ENCODE assay signal across 13 mouse cellular contexts in genomic region chr16:57550817-57551216, GRCm38 (mm10). TPM values are rescaled to one million over a fixed set of nuclear protein-coding genes. Genes with fewer than 3 reads are reported as not detected.
DNase-seq lines count a peak whose midpoint lies in the region; ATAC-seq and TF ChIP-seq lines count a peak whose summit lies in the region.
"Had no signal": no experiment of that assay in that cellular context is flagged by ENCODE, and none has a peak within 500 bp of the region (broad histone marks: within the 10 kb centered on the region; RNA-seq: fewer than 3 reads in every experiment).

No protein-coding gene starts in this region.

- H3K27me3 ChIP-seq in heart, embryonic 12.5 days (replicated peaks), result no peaks in the 10 kb centered on the region
- no peaks in the 10 kb centered on the region for H3K27me3 ChIP-seq in lung, embryonic 16.5 days (ENCODE audit: control insufficient read depth, insufficient read depth, low read depth, low read length)
- no peaks in the 10 kb centered on the region for H3K27me3 ChIP-seq in heart, embryonic 16.5 days (ENCODE audit: control insufficient read depth, insufficient read depth, low read length)

- no peak for TF ChIP-seq POLR2A in olfactory bulb, adult 2 months (IDR thresholded peaks at IDR 0.05; ENCODE audit: insufficient read depth, low read depth, low read length)

- no peak for ATAC-seq in heart, embryonic 12.5 days (ENCODE audit: insufficient number of reproducible peaks, low FRiP score)
- ATAC-seq in lung, embryonic 16.5 days (ENCODE audit: low read depth), result no peak
- no peak for ATAC-seq in heart, embryonic 16.5 days (replicated peaks; ENCODE audit: extremely low read depth, insufficient read depth, low FRiP score)
- ATAC-seq: forebrain, embryonic 14.5 days had no signal

- 43% methylated on average over 2 of the region's 2 CpGs for WGBS in heart, embryonic 12.5 days
- WGBS in lung, embryonic 16.5 days, result 46% methylated on average over 2 of the region's 2 CpGs
- WGBS in heart, embryonic 16.5 days, result 40% methylated on average over 2 of the region's 2 CpGs
- 33% methylated on average over 2 of the region's 2 CpGs for WGBS in olfactory bulb, adult 2 months

- H3K4me1 ChIP-seq in heart, embryonic 12.5 days (replicated peaks), result peaks cover 44% of the 10 kb centered on the region
- H3K4me1 ChIP-seq in lung, embryonic 16.5 days (replicated peaks; ENCODE audit: control insufficient read depth, insufficient read depth, low read length), result peaks cover 5% of the 10 kb centered on the region
- peaks cover 24% of the 10 kb centered on the region for H3K4me1 ChIP-seq in heart, embryonic 16.5 days (ENCODE audit: control insufficient read depth, insufficient read depth, low read length)
- peaks cover 5% of the 10 kb centered on the region; the same call in 1 of the 2 replicates for H3K4me1 ChIP-seq in olfactory bulb, adult 2 months (ENCODE audit: control insufficient read depth, insufficient read depth, low read length)

- no peak overlapping the region for H3K27ac ChIP-seq in heart, embryonic 12.5 days (ENCODE audit: poor library complexity, severe bottlenecking)
- H3K27ac ChIP-seq in lung, embryonic 16.5 days (ENCODE audit: low read length), result peak overlapping the region; percentile 36
- H3K27ac ChIP-seq in heart, embryonic 16.5 days (ENCODE audit: low read length), result peak overlapping the region; percentile 23; the same call in 1 of the 2 replicates
- peak overlapping the region; percentile 69; the same call in 1 of the 2 replicates for H3K27ac ChIP-seq in olfactory bulb, adult 2 months (ENCODE audit: insufficient read depth, low read depth, low read length)
- H3K27ac ChIP-seq: liver, embryonic 14.5 days had no signal

- no peak for TF ChIP-seq CTCF in olfactory bulb, adult 2 months (IDR thresholded peaks at IDR 0.05; ENCODE audit: insufficient read depth, low read depth, low read length)

- peak overlapping the region; percentile 62; the same call in 1 of the 2 replicates for H3K9ac ChIP-seq in heart, embryonic 12.5 days
- peak overlapping the region; percentile 63 for H3K9ac ChIP-seq in lung, embryonic 16.5 days (ENCODE audit: low read length)
- peak overlapping the region; percentile 67 for H3K9ac ChIP-seq in heart, embryonic 16.5 days (ENCODE audit: low read length)
- H3K9ac ChIP-seq: liver, embryonic 14.5 days had no signal

- H3K4me3 ChIP-seq in heart, embryonic 12.5 days, result peak overlapping the region; percentile 42
- H3K4me3 ChIP-seq in lung, embryonic 16.5 days (ENCODE audit: low read length), result peak overlapping the region; percentile 45
- peak overlapping the region; percentile 50 for H3K4me3 ChIP-seq in heart, embryonic 16.5 days (ENCODE audit: low read length)
- H3K4me3 ChIP-seq in olfactory bulb, adult 2 months (ENCODE audit: insufficient read depth, low read depth, low read length), result no peak overlapping the region

- H3K4me2 ChIP-seq in heart, embryonic 12.5 days, result peak overlapping the region; percentile 65
- peak overlapping the region; percentile 48 for H3K4me2 ChIP-seq in lung, embryonic 16.5 days (ENCODE audit: low read depth, low read length)
- peak overlapping the region; percentile 62 for H3K4me2 ChIP-seq in heart, embryonic 16.5 days (ENCODE audit: low read depth, low read length)

- no peaks in the 10 kb centered on the region for H3K9me3 ChIP-seq in heart, embryonic 12.5 days (replicated peaks)
- H3K9me3 ChIP-seq in lung, embryonic 16.5 days (ENCODE audit: control insufficient read depth, low read length), result no peaks in the 10 kb centered on the region
- no peaks in the 10 kb centered on the region for H3K9me3 ChIP-seq in heart, embryonic 16.5 days (replicated peaks; ENCODE audit: control insufficient read depth, low read length)

- DNase-seq in heart, adult 9 months (ENCODE audit: low spot score in 2 of 2), result no peak
- no peak for DNase-seq in lung, postnatal 10 days
- no peak for DNase-seq in cerebellum, postnatal 36 days
- no peak for DNase-seq in adrenal gland, adult 8-10 months
- DNase-seq: cerebellum, adult 11-12 months; kidney, postnatal 14 days; thymus, adult 18-20 months had no signal

- peaks cover 7% of the 10 kb centered on the region; the same call in 1 of the 2 replicates for H3K36me3 ChIP-seq in heart, embryonic 12.5 days
- H3K36me3 ChIP-seq in lung, embryonic 16.5 days (ENCODE audit: control insufficient read depth, insufficient read depth, low read length), result no peaks in the 10 kb centered on the region
- H3K36me3 ChIP-seq in heart, embryonic 16.5 days (ENCODE audit: control insufficient read depth, insufficient read depth), result peaks cover 4% of the 10 kb centered on the region; the same call in 1 of the 2 replicates

RNA-seq across cellular contexts. Expression of gene Cmss1, which starts 55.8 kb away (rescaled TPM):
- polyA plus RNA-seq in heart, embryonic 12.5 days (2016; fragmentation: Nextera tagmentation; extraction: Ambion mirVana), result 27.5 and 30.1 TPM in 2 replicates
- polyA plus RNA-seq in lung, embryonic 16.5 days (2015; fragmentation: Nextera tagmentation; extraction: Ambion mirVana), result 48.5 and 51.0 TPM in 2 replicates
- polyA plus RNA-seq in heart, embryonic 16.5 days (2015; fragmentation: Nextera tagmentation; extraction: Ambion mirVana), result 38.6 and 39.5 TPM in 2 replicates
- polyA plus RNA-seq in olfactory bulb, adult 2 months (2012; ENCODE audit: insufficient read depth, insufficient read length, low replicate concordance, missing spikeins), result not detected in 2 replicates
- total RNA-seq in adrenal gland, adult 8-10 months (2022), result 10 to 100 TPM; 16.6 to 25.6 (median 17.6) TPM
